Mouse (Mus musculus) ES-Bruce4 (cell line): ENCODE data around the gene Ptprd.

Experiments used
- CTCF ChIP-seq: IDR thresholded peaks from one replicate; pipeline ENCODE4 v1.8.1; 2011; ENCODE audit warnings: low read depth, low read length
- POLR2A ChIP-seq: IDR thresholded peaks from one replicate; pipeline ENCODE4 v1.8.1; 2011; ENCODE audit warnings: low read length; ENCODE audit not compliant: insufficient read depth

- TF ChIP-seq CTCF (no peak), POLR2A (no peak)
Observed at GRCm38 (mm10) chr4:76812138-76812537, 1399.6 kb downstream of the Ptprd start.
